Mouse (Mus musculus) skeletal muscle tissue, postnatal 0 days (tissue): ENCODE results near the gene Scn2b. TPM values are rescaled to one million over a fixed set of nuclear protein-coding genes. Genes with fewer than 3 reads are reported as not detected.

Experiments used
- polyA plus RNA-seq: library from polyadenylated mRNA; unstranded; fragments of >200 nt; fragmentation: Nextera tagmentation; extraction: Ambion mirVana; gene quantifications from 2 replicates; pipeline ENCODE4 v1.2.1, GENCODE M21; 2015

Gene Scn2b
- polyA plus RNA-seq = 0.48 and 0.68 TPM in 2 replicates

GRCm38 (mm10) chr9:45117741-45118431 is at the start of gene Scn2b:
Scn2b (plus strand) TSS chr9:45117782.

GRCm38 (mm10) chr9:45079011-45079410 is 38.6 kb upstream of the Scn2b start, which contains the start of gene Jaml:
Jaml (plus strand) TSS chr9:45079183.

GRCm38 (mm10) chr9:45138191-45139032 is 20.8 kb downstream of the Scn2b start, which contains the start of gene Scn4b:
Scn4b (plus strand) TSS chr9:45138395.

Other genes starting within 250 kb of the Scn2b start
- gene Kmt2a, start 236.5 kb upstream of the Scn2b start, polyA plus RNA-seq = 3.4 and 5.7 TPM in 2 replicates
- 1,346 and 1,682 TPM in 2 replicates for gene Atp5l, start 197.0 kb upstream of the Scn2b start, polyA plus RNA-seq
- gene Ube4a, start 152.2 kb upstream of the Scn2b start, polyA plus RNA-seq = 13.6 and 15.2 TPM in 2 replicates
- gene Cd3g, start 137.4 kb upstream of the Scn2b start, polyA plus RNA-seq = 0.19 TPM in 1 of 2 replicates, not detected in the other
- not detected in 2 replicates for gene Cd3d, start 136.0 kb upstream of the Scn2b start, polyA plus RNA-seq
- gene Cd3e, start 108.2 kb upstream of the Scn2b start, polyA plus RNA-seq = 4.3 TPM in 2 replicates
- 0.85 TPM in 1 of 2 replicates, not detected in the other for gene Mpzl2, start 78.0 kb upstream of the Scn2b start, polyA plus RNA-seq
- gene Mpzl3, start 62.6 kb upstream of the Scn2b start, polyA plus RNA-seq = 5.9 and 6.2 TPM in 2 replicates
- 0.49 and 0.69 TPM in 2 replicates for gene Jaml, start 38.6 kb upstream of the Scn2b start, polyA plus RNA-seq
- gene Scn4b, start 20.6 kb downstream of the Scn2b start, polyA plus RNA-seq = 6.5 and 7.2 TPM in 2 replicates
- gene BC049352, start 64.2 kb downstream of the Scn2b start, polyA plus RNA-seq = not detected in 2 replicates
- 2.1 TPM in 1 of 2 replicates, not detected in the other for gene Tmprss4, start 86.3 kb downstream of the Scn2b start, polyA plus RNA-seq
- gene Il10ra, start 151.4 kb downstream of the Scn2b start, polyA plus RNA-seq = 0.78 and 0.90 TPM in 2 replicates
- gene Tmprss13, start 201.3 kb downstream of the Scn2b start, polyA plus RNA-seq = 0.91 TPM in 1 of 2 replicates, not detected in the other